Mouse (Mus musculus) kidney, adult 9 months (tissue): Measurements from ENCODE around the gene Gal3st1.
"Not testable (repeated sequence)": the region's sequence is repeated elsewhere in the genome, so short reads cannot be mapped to it uniquely, and the experiment has no call there.

ENCODE experiments used
- DNase-seq: peaks from one replicate; pipeline ENCODE4 v3.0.0; 2022

The Gal3st1 gene

GRCm38 (mm10) chr11:3983863-3984745 is 668 bp downstream of the Gal3st1 start:
- DNase-seq, result peak; percentile 89

- peak; percentile 69 for DNase-seq
These were observed 6.3 kb downstream of the Gal3st1 start for GRCm38 (mm10) chr11:3989748-3990147.

- DNase-seq, result no peak
These were observed 9.7 kb downstream of the Gal3st1 start for GRCm38 (mm10) chr11:3993132-3993531.

DNA sequence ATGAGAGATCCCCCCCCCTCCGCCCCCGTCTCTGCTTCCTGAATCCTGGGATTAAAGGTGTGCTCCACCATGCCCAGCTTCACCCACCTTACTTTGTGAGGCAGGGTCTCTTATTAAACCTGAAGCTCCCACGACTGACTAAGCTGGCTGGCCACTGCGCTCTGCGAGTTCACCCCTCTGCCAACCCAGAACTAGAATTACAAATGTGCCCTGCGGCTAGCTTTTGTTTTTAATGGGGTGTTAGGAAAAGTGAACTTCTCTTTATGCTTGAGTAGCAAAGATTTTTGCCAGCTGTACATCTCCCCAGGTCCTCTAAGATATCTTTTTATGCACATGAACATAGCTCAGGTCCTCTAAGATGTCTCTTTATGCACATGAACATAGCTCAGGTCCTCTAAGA is 10.5 kb downstream of the Gal3st1 start:
- no peak for DNase-seq

DNA sequence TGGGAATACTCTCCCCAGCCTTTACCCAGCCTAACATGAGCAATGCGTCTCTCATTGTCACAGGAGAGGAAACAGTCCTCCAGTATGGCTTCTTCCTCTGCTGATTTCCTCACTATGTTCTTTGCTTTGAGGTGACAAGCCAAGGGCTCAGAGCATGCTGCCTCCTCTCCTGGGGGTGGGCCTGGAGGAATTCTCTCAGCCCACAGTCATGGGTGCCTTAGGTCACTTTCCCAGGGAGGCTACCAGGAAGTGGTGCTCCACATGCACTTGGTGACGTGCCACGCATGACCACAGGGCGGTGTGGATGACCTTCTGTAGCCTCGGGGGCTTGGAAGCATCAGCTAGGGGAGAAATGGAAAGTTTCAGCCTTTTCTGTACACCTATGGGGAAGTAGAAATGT is 12.1 kb downstream of the Gal3st1 start:
- no peak for DNase-seq

DNA sequence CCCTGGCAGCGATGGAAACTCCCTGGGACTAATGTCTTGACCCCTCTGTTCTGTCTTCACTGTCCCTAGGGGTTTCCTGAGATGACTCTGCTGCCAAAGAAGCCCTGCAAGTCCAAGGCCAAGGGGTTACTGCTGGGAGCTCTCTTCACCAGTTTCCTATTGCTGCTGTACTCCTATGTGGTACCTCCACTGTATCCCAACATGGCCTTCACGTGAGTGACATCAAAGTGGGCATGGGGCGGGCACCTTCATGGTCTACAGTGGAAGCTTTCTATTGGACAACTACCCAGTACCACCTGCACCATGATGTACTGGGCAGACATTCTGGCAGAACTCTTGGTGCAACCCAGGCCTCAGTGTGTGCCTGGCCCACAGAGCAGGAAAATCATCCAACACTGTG is 13.4 kb downstream of the Gal3st1 start:
- DNase-seq, result no peak

DNA sequence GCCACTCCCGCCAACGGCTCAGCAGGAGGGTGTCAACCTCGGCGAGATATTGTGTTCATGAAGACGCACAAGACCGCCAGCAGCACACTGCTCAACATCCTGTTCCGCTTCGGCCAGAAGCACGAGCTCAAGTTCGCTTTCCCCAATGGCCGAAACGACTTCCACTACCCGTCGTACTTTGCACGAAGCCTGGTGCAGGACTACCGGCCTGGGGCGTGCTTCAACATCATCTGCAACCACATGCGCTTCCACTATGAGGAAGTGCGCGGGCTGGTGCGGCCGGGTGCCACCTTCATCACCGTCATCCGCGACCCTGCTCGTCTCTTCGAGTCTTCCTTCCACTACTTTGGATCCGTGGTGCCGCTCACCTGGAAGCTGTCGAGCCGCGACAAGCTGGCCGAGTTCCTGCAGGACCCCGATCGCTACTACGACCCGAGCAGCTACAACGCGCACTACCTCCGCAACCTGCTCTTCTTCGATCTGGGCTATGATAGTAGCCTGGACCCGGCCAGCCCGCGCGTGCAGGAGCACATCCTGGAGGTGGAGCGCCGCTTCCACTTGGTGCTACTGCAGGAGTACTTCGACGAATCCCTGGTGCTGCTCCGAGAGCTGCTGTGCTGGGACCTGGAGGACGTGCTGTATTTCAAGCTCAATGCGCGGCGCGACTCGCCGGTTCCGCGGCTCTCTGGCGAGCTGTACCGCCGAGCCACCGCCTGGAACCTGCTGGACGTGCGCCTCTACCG is 14.7 kb downstream of the Gal3st1 start:
- peak; percentile 9 for DNase-seq

DNA sequence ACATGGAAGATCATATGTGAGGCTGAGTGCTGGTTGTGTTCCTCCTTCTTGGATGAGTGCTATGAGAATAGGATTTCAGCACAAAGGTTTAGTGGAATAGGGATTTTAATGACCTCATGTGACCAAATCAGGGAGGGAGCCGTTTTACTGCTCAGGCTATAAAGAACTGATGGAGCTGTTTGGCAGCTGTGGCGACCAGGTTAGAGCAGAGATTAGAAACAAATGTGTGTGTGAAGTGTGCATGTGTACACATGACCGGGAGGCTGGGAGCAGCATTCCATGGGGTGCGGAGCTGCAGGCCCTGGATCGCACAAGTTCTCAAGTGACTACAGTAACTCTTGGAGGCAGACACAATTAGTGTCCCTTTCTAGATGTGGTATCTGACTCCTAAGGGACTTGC is 16.1 kb downstream of the Gal3st1 start:
- peak; percentile 44 for DNase-seq

- DNase-seq, result peak; percentile 79
These were observed 18.2 kb downstream of the Gal3st1 start for GRCm38 (mm10) chr11:4001603-4002002.

DNA sequence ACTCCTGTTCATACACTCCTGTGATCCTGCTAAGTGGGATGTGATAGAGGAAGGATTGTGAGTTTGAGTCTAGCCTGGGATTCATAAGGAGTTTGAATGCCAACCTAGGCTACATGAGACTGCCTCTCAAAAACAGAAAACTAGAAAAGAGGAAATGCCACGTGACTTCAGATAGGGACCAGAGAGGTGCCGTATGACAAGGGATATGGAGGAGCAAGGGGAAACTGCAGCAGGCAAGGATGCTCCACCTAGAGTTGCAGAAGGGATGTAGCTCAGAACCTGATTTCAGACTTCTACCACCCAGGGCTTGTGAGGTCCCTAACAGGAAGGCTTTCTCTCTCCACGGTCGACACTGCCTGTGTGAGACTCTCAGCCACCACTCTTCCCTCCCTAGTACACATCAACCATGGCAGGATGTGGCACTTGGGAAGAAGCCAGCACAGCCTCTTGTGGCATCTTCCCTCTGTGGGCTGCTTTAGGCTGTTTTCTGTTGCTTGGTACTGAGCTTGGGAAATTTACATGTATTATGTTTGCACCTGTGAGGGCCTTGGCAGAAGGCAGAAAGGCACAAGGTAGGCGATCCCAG is 21.9 kb downstream of the Gal3st1 start:
- no peak for DNase-seq

DNA sequence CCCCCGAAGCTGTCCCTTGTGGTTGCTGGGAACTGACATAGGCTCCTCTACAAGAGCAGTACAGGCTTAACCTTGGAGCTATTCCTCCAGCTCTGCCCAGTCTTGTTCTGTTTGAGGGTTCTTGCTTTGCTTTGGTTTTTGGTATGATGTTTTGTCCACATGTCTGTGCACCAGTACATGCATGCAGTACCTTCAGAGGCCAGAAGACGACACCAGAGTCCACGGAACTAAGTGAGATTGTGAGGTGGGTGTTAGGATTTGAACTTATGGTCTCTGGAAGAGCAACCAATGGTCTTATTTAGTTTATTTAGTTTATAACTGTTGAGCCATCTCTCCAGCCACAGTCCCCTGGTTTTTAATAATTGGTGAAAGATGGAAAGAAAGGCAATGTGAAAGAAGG is 23.0 kb downstream of the Gal3st1 start:
- no peak for DNase-seq

- DNase-seq, result no peak
These were observed 29.2 kb downstream of the Gal3st1 start for GRCm38 (mm10) chr11:4012616-4013015.

GRCm38 (mm10) chr11:4015796-4016195 is 32.4 kb downstream of the Gal3st1 start:
- DNase-seq, result not testable (repeated sequence)

- DNase-seq, result not testable (repeated sequence)
These were observed 38.7 kb downstream of the Gal3st1 start for GRCm38 (mm10) chr11:4022111-4022510.

DNA sequence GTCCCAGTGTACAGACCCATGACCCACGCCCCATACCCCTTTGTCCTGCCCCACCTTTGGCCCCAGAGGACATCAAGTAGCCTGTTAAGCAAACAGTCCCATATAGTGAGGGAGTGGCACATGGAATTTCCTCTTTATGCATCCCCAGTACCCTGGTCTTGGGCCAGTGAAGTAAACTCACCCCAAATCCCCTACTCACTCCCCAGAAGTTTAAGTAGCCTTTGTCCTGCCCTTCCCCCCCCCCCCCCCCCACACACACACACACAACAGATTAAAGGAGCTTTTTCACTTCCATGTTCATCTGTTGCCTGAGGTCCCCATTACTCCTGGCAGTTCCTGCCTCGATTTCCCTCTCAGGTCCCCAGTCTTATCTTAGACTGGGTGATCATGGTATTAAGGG is 39.9 kb downstream of the Gal3st1 start:
- DNase-seq, result no peak

- no peak for DNase-seq
These were observed 43.6 kb downstream of the Gal3st1 start for GRCm38 (mm10) chr11:4027066-4027465.

- no peak for DNase-seq
These were observed 44.3 kb downstream of the Gal3st1 start for GRCm38 (mm10) chr11:4027561-4028334.

DNA sequence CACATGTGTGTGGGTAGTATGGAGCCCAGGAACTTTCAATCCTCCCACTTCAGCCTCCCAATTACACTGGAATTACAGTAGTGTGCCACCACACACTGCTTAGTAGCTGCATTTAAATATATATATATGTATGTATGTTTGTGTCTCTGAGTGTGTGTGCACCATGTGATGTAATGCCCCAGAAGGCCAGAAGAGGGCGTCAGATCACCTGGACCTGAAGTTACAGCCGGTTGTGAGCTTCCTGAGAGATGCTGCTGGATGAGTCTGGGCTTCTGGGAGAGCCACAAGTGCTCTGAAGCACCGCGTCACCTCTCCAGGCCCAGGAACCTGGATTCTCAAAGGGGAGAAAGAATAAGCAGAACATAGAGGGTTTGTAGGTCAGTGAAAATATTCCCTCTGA is 45.9 kb downstream of the Gal3st1 start:
- DNase-seq, result no peak

GRCm38 (mm10) chr11:4031126-4031941 is 47.9 kb downstream of the Gal3st1 start, which contains the start of gene Sec14l4:
Gene Sec14l4, plus strand, starts transcription at chr11:4031462.
- DNase-seq, result no peak

DNA sequence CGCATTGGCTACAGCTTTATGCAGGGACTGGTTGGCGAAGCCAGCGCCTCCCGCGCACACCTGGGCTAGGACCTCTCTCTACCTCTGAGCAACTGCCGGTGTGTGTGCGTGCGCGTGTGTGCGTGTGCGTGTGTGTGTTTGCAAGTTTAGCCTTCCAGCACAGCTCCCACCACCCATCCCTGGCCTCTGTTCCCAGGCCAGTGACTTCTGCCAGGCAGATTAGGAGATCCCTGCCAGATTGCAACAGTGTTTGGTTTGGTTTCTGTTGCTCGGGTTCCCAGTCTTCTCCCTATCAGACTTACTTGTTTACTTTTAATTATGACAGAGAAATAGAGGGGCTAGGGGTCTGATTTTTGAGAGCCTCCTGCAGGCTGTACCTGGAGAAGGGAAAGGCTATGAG is 48.5 kb downstream of the Gal3st1 start:
- no peak for DNase-seq

GRCm38 (mm10) chr11:4033471-4033870 is 50.0 kb downstream of the Gal3st1 start:
- DNase-seq, result no peak

- no peak for DNase-seq
These were observed 50.7 kb downstream of the Gal3st1 start for GRCm38 (mm10) chr11:4034169-4034568.
